Mouse (Mus musculus) limb, embryonic 12.5 days (tissue): ENCODE data around the gene Adh7. TPM values are rescaled to one million over a fixed set of nuclear protein-coding genes. Genes with fewer than 3 reads are reported as not detected.
A peak's percentile ranks its signal among the peaks of the same experiment; 100 is the strongest.

Source experiments
- ATAC-seq: fragments of 200-750 bp; cut with Nextera tagmentation; 2 replicates; pipeline ENCODE4 v1.8.0; 2017; ENCODE audit warnings: low read depth, moderate TSS enrichment; ENCODE audit not compliant: insufficient number of reproducible peaks, insufficient read depth, low FRiP score, low TSS enrichment
- H3K27ac ChIP-seq: fragments of 300-500 bp; sonication (generic); 2 replicates; pipeline ENCODE4 v1.5.1; 2016; ENCODE audit warnings: mild to moderate bottlenecking, moderate library complexity
- H3K27me3 ChIP-seq: fragments of 300-500 bp; sonication (generic); 2 replicates; pipeline ENCODE4 v1.6.1; 2016; ENCODE audit warnings: mild to moderate bottlenecking, moderate library complexity
- H3K36me3 ChIP-seq: fragments of 300-500 bp; sonication (generic); 2 replicates; pipeline ENCODE4 v1.6.1; 2016; ENCODE audit warnings: mild to moderate bottlenecking, moderate library complexity
- H3K4me1 ChIP-seq: fragments of 300-500 bp; sonication (generic); replicated peaks from 2 replicates; pipeline ENCODE4 v1.6.1; 2016
- H3K4me2 ChIP-seq: fragments of 300-500 bp; sonication (generic); 2 replicates; pipeline ENCODE4 v1.6.1; 2016; ENCODE audit warnings: mild to moderate bottlenecking, moderate library complexity
- H3K4me3 ChIP-seq: fragments of 300-500 bp; sonication (generic); replicated peaks from 2 replicates; pipeline ENCODE4 v1.5.1; 2016; ENCODE audit warnings: mild to moderate bottlenecking
- H3K9ac ChIP-seq: fragments of 300-500 bp; sonication (generic); replicated peaks from 2 replicates; pipeline ENCODE4 v1.6.1; 2016; ENCODE audit warnings: mild to moderate bottlenecking, moderate library complexity
- H3K9me3 ChIP-seq: fragments of 300-500 bp; sonication (generic); 2 replicates; pipeline ENCODE4 v1.6.1; 2016; ENCODE audit warnings: mild to moderate bottlenecking, moderate library complexity
- WGBS: fragments of 180-500 bp; shearing (Covaris S2); methylation state at CpG from one replicate; pipeline ENCODE4 v1.1.7; 2016; 5-methylcytosine and 5-hydroxymethylcytosine counted together
- polyA plus RNA-seq: library from polyadenylated mRNA; unstranded; fragments of >200 nt; fragmentation: Nextera tagmentation; extraction: Ambion mirVana; gene quantifications from 2 replicates; pipeline ENCODE4 v1.2.1, GENCODE M21; 2016

Adh7 gene
- polyA plus RNA-seq, 1 experiment from 2014 or later, result 0.20 TPM

DNA sequence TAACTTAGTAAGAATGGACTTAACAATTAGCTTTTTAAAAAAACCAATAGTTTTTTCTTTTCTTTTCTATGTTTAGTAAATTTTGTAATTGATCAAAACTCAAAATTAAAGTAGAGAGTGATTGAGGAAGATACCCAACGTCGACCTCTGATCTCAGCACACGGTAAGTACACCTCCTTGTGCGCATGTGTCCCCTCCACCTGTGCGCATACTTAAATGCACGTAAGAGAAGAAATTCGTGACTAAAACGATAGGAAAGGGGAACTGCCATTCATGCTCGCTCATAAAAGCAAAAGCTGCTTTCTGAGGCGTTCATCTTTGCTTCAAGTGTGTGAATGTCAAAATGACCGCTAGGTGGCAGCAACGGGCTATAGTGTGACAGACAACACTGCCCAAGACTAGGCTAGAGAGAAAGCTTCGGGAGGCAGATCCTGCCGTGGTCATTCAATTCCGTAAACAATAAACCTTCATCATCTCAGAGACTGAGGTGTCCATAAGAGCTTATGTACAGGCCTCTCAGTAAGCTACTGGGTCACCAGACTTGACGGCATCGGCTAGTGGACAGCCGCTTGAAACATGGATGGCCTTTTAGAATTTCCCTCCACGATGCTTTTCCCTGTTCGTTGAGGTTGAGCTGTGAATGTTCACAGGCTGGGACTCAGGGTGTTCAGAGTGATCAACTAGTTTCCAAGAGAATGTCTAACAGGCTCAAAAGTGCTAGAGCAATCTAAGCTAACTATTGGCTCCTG lies 19.4 kb upstream of the Adh7 start:
- Histone ChIP-seq H3K9me3 (no peaks in the 10 kb centered on the region), H3K4me2 (peak overlapping the region; percentile 52), H3K36me3 (no peaks in the 10 kb centered on the region), H3K27ac (no peak overlapping the region), H3K4me3 (peak overlapping the region; percentile 24), H3K4me1 (no peaks in the 10 kb centered on the region), H3K9ac (no peak overlapping the region), H3K27me3 (0 out of 2 replicates have a peak, but pooled peaks cover 4% of the 10 kb centered on the region)
- WGBS, result 29% methylated on average over 20 of the region's 20 CpGs
- peak; percentile 82 for ATAC-seq

DNA sequence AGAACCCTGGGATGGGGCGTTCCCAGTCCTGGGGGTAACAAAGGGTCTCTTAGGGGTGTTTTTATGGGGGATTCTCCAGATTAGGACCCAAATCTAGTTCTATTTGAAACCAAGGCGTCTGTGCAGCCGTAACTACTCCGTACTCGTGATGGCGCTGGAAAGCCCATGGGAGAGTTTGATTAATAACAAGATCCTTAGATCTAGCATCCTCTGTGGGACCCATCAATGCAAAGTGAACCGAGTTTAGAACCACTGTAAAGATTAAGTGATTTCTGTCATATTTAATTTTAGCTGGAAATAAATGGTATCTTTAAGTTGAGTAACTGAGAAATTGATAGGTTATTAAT lies 18.9 kb upstream of the Adh7 start:
- Histone ChIP-seq H3K9ac (no peak overlapping the region), H3K27ac (no peak overlapping the region)
- WGBS, result 80% methylated on average over 7 of the region's 7 CpGs

DNA sequence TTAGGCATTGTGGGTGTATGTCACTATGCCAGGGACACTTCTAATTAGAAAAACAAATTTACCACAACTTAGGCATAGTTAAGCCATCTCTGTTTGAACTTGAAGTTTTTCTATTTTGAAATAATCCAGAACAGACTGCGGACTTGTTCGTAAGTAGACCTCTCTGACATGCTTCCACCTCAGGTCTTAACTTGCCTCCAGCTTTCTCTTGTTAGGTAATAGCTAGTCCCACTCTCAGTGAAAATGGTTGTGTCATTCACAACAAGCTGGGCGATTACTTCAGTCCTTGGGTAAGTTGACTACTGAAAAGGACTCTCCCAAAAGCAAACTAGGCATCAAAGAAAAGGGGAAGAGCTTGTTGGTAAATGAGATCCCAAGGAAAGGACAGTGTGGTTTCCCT lies 8.7 kb upstream of the Adh7 start:
- Histone ChIP-seq H3K9ac (no peak overlapping the region), H3K4me1 (no peaks in the 10 kb centered on the region), H3K27ac (no peak overlapping the region), H3K36me3 (no peaks in the 10 kb centered on the region), H3K27me3 (no peaks in the 10 kb centered on the region), H3K4me3 (no peak overlapping the region), H3K4me2 (no peak overlapping the region), H3K9me3 (no peaks in the 10 kb centered on the region)
- 91% methylated on average over 3 of the region's 3 CpGs for WGBS
- no peak for ATAC-seq

More for the DNA sequence above, 18.9 kb upstream of the Adh7 start:
- Histone ChIP-seq H3K4me3 (no peak overlapping the region), H3K9me3 (no peaks in the 10 kb centered on the region), H3K4me1 (no peaks in the 10 kb centered on the region), H3K4me2 (peak overlapping the region; percentile 52; the same call in 1 of the 2 replicates), H3K27me3 (0 out of 2 replicates have a peak, but pooled peaks cover 4% of the 10 kb centered on the region), H3K36me3 (no peaks in the 10 kb centered on the region)
- ATAC-seq, result peak; percentile 42; the same call in 1 of the 2 replicates

DNA sequence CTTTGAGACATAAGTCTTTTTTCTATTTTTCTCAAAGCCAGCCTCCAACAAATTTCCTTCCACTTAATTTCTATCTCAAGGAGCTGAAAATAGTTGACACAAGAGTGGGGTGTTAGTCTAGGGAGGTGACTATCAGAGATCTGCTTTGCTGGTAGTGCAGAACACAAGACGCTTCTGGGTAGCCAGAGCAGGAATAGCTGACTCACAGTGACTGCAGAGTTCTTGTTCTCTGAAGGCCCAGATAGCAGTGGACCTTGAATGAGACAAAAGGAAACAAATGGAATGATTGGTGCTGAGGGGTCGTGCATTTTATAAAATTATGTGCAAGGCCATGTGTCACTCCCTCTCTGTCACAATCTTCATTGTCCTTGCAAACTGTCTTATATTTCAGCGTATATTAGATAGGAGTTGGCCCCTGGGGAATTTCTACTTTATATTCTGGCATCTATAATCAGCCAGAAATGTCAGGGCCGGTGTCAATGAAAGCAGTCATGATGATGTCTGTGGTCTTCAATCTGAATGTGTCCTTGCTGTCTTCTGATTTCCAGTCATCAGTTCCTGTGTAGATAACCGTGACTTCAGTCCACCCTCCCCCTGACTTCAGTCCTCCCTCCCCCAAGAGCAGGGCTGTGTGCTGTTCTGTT lies 7.0 kb upstream of the Adh7 start:
- H3K4me1 ChIP-seq, result peaks cover 2% of the 10 kb centered on the region; the same call in 1 of the 2 replicates
- H3K27me3 ChIP-seq, result no peaks in the 10 kb centered on the region
- H3K9ac ChIP-seq, result no peak overlapping the region
- no peaks in the 10 kb centered on the region for H3K36me3 ChIP-seq
- WGBS, result 88% methylated on average over 5 of the region's 5 CpGs
- no peak overlapping the region for H3K27ac ChIP-seq
- ATAC-seq, result no peak
- H3K4me3 ChIP-seq, result no peak overlapping the region
- no peaks in the 10 kb centered on the region for H3K9me3 ChIP-seq
- no peak overlapping the region for H3K4me2 ChIP-seq

DNA sequence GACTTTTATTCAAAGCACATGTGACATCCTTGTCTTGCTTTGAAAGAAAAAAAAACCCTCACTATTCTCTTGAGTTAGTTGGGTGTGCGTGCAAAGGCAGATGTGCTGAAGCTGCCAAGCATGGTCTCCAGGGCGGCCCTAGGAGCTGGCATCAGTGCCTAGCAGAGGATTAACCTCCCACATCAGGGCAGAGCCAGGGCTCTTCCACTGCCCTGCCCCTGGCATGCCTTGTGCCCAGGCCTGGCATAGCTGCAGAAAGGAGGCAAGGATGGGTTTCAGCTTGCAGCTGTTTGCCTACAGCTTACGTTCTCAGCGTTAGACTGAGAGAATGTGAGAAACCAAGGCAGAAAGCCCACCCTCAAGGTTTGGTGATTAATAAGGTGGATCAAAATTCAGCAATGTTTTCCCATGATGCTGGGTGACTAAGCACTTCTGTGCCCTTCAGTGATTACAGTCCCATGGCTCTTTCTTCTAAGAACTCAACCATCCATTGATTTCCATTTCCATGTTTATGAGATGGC lies 5.1 kb upstream of the Adh7 start:
- Histone ChIP-seq H3K4me1 (peaks cover 11% of the 10 kb centered on the region; the same call in 1 of the 2 replicates), H3K9me3 (no peaks in the 10 kb centered on the region), H3K36me3 (no peaks in the 10 kb centered on the region), H3K4me2 (no peak overlapping the region), H3K27ac (no peak overlapping the region), H3K4me3 (no peak overlapping the region), H3K27me3 (no peaks in the 10 kb centered on the region), H3K9ac (no peak overlapping the region)
- no peak for ATAC-seq
- WGBS, result 89% methylated on average over 4 of the region's 4 CpGs

DNA sequence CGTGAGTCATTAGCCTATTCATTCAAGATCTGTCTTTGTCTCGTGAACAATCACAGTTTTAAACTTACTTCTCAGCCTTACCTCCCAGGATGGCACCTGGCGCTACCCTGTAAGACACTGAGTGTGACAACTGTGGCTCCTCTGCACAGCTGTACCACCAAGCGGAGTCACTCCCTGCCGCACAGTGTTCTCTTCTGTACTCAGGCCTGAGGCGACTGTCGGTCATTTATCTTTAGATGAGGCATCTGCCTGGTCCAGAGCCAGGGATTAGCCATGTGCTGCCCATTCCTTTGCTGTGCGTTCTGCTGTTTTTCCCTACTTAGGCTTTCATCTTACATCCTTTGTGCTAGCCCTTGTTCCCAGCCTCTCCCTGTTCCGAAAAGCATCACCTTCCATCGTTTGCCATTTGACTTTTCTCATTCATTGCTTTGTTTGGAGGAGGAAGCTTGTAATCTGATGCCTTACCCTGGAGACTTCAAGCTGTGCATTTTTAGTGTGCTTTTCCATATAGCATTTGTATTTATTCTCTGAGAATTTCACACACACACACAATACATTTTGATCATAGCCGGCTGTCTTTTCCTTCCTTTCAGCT lies 2.1 kb upstream of the Adh7 start:
- WGBS, result 57% methylated on average over 11 of the region's 11 CpGs
- Histone ChIP-seq H3K9ac (no peak overlapping the region), H3K27me3 (no peaks in the 10 kb centered on the region), H3K9me3 (no peaks in the 10 kb centered on the region), H3K4me2 (no peak overlapping the region), H3K36me3 (no peaks in the 10 kb centered on the region), H3K4me1 (peaks cover 11% of the 10 kb centered on the region; the same call in 1 of the 2 replicates), H3K4me3 (no peak overlapping the region), H3K27ac (no peak overlapping the region)
- no peak for ATAC-seq

DNA sequence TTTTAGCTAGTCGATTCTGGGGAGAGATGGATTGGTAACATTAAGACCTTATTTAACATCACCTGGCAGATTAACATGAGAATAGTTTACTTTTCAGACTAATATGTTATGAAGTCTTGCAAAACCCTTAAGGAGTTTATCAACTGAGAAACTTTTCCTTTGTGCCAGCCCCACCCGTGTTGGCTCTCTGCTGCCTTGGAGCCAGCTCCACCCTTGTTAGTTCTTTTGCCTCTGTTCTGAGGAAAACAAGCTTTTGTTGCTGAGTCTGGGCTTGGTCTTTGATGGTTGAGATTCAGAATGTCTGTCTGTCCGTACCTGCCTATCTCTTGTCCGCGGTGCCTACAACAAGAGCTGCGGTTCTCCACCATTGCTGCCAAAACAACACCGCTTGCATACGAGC lies 1.5 kb upstream of the Adh7 start:
- Histone ChIP-seq H3K36me3 (no peaks in the 10 kb centered on the region), H3K4me2 (no peak overlapping the region), H3K4me1 (peaks cover 11% of the 10 kb centered on the region; the same call in 1 of the 2 replicates), H3K9ac (no peak overlapping the region), H3K4me3 (no peak overlapping the region), H3K27me3 (no peaks in the 10 kb centered on the region), H3K27ac (no peak overlapping the region), H3K9me3 (no peaks in the 10 kb centered on the region)
- no peak for ATAC-seq
- WGBS, result 88% methylated on average over 8 of the region's 8 CpGs

DNA sequence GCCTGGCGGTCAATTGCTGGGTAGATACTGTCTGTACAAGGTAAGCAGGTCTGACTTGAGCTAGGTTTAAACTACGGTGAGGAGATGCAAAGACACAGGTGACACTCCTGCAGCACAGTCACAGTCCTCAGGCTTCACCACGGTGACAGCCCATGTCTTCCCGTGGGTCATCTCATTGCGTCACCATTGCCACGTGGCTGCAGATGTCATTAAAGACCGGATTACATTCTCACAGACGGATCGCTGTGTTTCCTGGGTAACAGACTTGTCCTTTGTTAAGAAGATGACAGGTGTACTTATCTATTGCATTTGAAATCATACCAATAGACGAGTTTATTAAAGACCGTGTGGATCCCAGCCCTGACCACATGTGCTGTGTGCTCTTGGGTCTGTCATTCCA lies 3.6 kb downstream of the Adh7 start:
- no peak overlapping the region for H3K4me2 ChIP-seq
- H3K36me3 ChIP-seq, result no peaks in the 10 kb centered on the region
- 92% methylated on average over 11 of the region's 11 CpGs for WGBS

DNA sequence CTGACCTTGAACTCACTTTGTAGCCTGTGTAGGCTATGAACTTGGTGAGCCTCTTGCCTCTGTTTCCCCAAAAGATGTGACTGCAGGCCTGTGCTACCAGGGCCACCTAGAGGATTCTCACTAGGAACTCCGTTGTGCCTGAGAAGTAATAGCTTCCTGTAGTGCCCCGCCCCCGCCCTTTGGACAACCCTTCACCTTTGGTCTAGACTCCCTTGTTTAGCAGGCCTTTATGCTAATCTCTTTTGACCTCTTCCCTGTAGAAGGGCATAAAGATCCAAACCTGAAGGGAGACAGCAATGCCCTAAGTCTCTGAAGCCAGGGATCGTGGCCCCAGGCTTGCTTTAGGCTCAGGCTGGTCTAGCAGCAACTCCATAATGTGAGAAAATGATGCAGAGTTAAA lies 5.0 kb downstream of the Adh7 start:
- no peaks in the 10 kb centered on the region for H3K27me3 ChIP-seq
- no peaks in the 10 kb centered on the region for H3K36me3 ChIP-seq
- WGBS, result 66% methylated on average over 4 of the region's 4 CpGs
- H3K9ac ChIP-seq, result no peak overlapping the region
- ATAC-seq, result no peak
- H3K9me3 ChIP-seq, result no peaks in the 10 kb centered on the region
- no peak overlapping the region for H3K4me2 ChIP-seq
- H3K4me3 ChIP-seq, result no peak overlapping the region
- H3K27ac ChIP-seq, result no peak overlapping the region
- H3K4me1 ChIP-seq, result no peaks in the 10 kb centered on the region

More for the DNA sequence above, 3.6 kb downstream of the Adh7 start:
- H3K27ac ChIP-seq, result no peak overlapping the region
- ATAC-seq, result no peak
- no peak overlapping the region for H3K9ac ChIP-seq
- H3K4me3 ChIP-seq, result no peak overlapping the region
- H3K9me3 ChIP-seq, result no peaks in the 10 kb centered on the region
- no peaks in the 10 kb centered on the region for H3K27me3 ChIP-seq
- 0 out of 2 replicates have a peak, but pooled peaks cover 3% of the 10 kb centered on the region for H3K4me1 ChIP-seq

DNA sequence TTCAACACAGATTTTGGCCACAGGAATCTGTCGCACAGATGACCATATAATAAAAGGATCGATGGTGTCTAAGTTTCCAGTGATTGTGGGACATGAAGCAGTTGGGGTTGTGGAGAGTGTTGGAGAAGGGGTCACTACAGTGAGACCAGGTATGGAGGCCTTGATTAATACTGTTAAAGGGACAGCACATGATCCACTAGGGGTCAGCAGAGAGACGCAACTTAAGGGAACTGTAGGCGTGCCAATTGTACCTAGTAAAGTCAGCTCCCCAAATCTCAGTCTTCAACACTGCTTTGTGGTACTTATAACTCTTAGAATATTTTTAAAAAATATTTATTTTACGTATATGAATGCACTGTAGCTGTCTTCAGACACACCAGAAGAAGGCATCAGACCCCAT lies 5.4 kb downstream of the Adh7 start:
- ATAC-seq, result peak; percentile 68; the same call in 1 of the 2 replicates
- Histone ChIP-seq H3K9ac (no peak overlapping the region), H3K4me2 (no peak overlapping the region), H3K36me3 (no peaks in the 10 kb centered on the region), H3K27ac (no peak overlapping the region), H3K27me3 (no peaks in the 10 kb centered on the region), H3K4me1 (no peaks in the 10 kb centered on the region), H3K4me3 (no peak overlapping the region), H3K9me3 (no peaks in the 10 kb centered on the region)
- WGBS, result 46% methylated on average over 5 of the region's 5 CpGs

DNA sequence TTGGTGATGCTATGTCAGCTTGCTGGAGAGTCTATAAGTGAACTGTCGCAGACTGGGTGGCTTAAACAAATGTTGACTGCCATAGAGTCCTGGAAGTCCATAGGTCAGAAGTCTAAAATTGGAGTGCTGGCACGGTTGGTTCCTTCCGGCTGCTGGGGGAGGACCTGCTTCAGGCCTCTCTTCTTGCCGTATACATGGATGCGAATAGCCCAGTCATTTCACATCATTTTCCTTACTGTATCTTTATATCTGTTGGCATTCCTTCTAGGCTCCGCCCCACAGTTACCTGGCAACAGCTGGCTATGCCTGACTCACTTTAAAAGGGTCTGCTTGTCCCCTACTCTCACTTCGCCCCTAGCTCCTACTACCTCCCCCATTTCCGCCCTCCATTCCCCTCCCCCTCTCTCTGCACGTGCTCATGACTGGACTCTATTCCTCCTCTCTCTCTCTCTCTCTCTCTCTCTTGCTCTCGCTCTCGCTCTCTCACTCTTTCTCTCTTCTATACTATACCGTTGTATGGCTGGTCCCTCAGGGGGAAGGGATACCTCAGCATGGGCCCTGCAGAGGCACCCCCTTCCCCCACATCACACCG lies 6.9 kb downstream of the Adh7 start:
- Histone ChIP-seq H3K36me3 (no peaks in the 10 kb centered on the region), H3K27me3 (no peaks in the 10 kb centered on the region), H3K4me3 (no peak overlapping the region), H3K27ac (no peak overlapping the region), H3K4me2 (no peak overlapping the region), H3K9ac (no peak overlapping the region), H3K4me1 (no peaks in the 10 kb centered on the region), H3K9me3 (no peaks in the 10 kb centered on the region)
- ATAC-seq, result no peak
- WGBS, result 90% methylated on average over 13 of the region's 13 CpGs
